Mouse (Mus musculus): ENCODE data around the gene Tdrkh. TPM values are rescaled to one million over a fixed set of nuclear protein-coding genes. Genes with fewer than 3 reads are reported as not detected.
A peak's percentile ranks its signal among the peaks of the same experiment; 100 is the strongest.

Gene Tdrkh
- polyA plus RNA-seq, 1 experiment from 2014 or later, result 12.5 TPM

DNA sequence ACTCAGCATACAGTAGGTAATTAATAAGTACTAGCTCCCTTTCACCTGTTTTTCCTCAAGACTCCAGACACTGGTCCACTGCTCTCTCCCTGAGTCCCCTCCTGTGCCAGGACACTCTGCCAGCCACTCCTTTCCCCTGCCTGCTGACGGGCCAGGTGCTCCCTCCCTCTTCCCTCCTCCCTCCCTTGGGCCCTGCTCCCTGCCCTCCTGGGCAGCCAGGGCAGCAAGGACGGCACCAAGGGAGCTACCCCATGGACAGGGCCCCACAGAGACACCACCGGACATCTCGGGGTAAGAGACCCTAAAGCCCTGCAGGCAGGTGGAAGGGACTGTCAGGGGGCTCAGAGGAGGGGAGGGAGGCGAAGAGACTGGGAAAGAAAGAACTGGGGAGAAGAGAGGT, 40.4 kb upstream of the Tdrkh start, which contains the start of gene Rorc:
Gene Rorc (plus strand): TSS at position 154 of the 400 bp plus-strand sequence.
- H3K9ac ChIP-seq (ENCODE audit: low read length), result peak within 1 kb of the TSS; percentile 58
- no peaks in the 10 kb centered on the region for H3K36me3 ChIP-seq (ENCODE audit: control insufficient read depth, insufficient read depth, low read length)
- H3K4me1 ChIP-seq (replicated peaks; ENCODE audit: control insufficient read depth, insufficient read depth, low read length), result peaks cover 17% of the 10 kb centered on the region; the same call in 1 of the 2 replicates
- WGBS, result 25% methylated on average over 5 of the region's 5 CpGs
- no peaks in the 10 kb centered on the region for H3K27me3 ChIP-seq (ENCODE audit: control insufficient read depth, insufficient read depth, low read depth, low read length)
- peak within 1 kb of the TSS; percentile 55 for H3K4me2 ChIP-seq (ENCODE audit: low read depth, low read length)
- peak; percentile 57 for ATAC-seq (ENCODE audit: low read depth)
- H3K27ac ChIP-seq (ENCODE audit: low read length), result peak within 1 kb of the TSS; percentile 91
- H3K9me3 ChIP-seq (ENCODE audit: control insufficient read depth, low read length), result no peaks in the 10 kb centered on the region
- peak within 1 kb of the TSS; percentile 47 for H3K4me3 ChIP-seq (ENCODE audit: low read length)

DNA sequence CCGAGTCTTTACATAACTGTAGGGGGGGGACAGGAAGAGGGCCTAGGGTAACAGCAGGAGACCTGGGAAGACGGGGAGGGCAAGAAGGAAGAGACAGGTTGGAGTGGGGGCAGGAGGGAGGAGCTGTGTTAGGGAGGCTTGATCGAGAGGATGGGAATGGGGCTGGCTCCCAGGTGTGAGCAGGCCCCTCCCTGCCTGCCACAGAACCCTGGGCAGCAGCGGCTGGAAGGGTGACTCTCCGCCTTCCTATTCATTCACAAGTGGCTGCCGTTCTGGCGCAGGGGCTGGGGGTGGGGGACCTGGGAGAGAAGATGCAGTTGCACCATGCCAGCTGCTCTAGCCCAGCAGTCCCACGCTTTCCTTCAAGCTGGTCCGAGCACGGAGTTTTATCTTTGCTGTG, 40.0 kb upstream of the Tdrkh start:
- H3K27me3 ChIP-seq (ENCODE audit: control insufficient read depth, insufficient read depth, low read depth, low read length), result no peaks in the 10 kb centered on the region
- H3K4me3 ChIP-seq (ENCODE audit: low read length), result peak overlapping the region; percentile 47
- peak overlapping the region; percentile 58 for H3K9ac ChIP-seq (ENCODE audit: low read length)
- no peaks in the 10 kb centered on the region for H3K36me3 ChIP-seq (ENCODE audit: control insufficient read depth, insufficient read depth, low read length)
- no peaks in the 10 kb centered on the region for H3K9me3 ChIP-seq (ENCODE audit: control insufficient read depth, low read length)
- H3K4me1 ChIP-seq (replicated peaks; ENCODE audit: control insufficient read depth, insufficient read depth, low read length), result peaks cover 17% of the 10 kb centered on the region; the same call in 1 of the 2 replicates
- H3K27ac ChIP-seq (ENCODE audit: low read length), result peak overlapping the region; percentile 91
- 5% methylated on average over 10 of the region's 10 CpGs for WGBS
- peak; percentile 82 for ATAC-seq (ENCODE audit: low read depth)
- H3K4me2 ChIP-seq (ENCODE audit: low read depth, low read length), result peak overlapping the region; percentile 55

DNA sequence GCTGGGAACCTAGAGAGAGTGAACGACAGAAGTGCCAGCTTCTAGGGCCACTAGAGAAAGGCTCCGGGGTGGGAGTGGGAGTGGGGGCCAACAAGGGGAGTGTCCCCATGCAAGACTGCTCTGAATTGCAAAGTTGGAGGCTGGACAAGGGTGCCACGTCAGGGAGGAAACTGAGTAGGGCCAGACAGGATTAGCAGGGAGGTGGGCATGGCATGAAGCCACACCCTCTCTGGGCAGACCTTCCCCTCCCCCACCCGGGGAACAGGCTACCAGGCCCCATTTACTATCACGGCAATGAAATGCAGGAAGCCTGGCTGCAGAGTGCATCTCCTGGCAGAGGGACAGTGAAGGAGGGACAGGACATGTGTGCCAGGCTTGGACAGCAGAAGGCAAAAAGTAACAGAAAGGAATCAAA, 39.5 kb upstream of the Tdrkh start:
- Histone ChIP-seq H3K4me3 (ENCODE audit: low read length) (peak overlapping the region; percentile 47), H3K36me3 (ENCODE audit: control insufficient read depth, insufficient read depth, low read length) (no peaks in the 10 kb centered on the region), H3K4me1 (replicated peaks; ENCODE audit: control insufficient read depth, insufficient read depth, low read length) (peaks cover 17% of the 10 kb centered on the region; the same call in 1 of the 2 replicates), H3K4me2 (ENCODE audit: low read depth, low read length) (peak overlapping the region; percentile 55), H3K27ac (ENCODE audit: low read length) (peak overlapping the region; percentile 91), H3K9me3 (ENCODE audit: control insufficient read depth, low read length) (no peaks in the 10 kb centered on the region), H3K27me3 (ENCODE audit: control insufficient read depth, insufficient read depth, low read depth, low read length) (no peaks in the 10 kb centered on the region), H3K9ac (ENCODE audit: low read length) (peak overlapping the region; percentile 38)
- 1% methylated on average over 5 of the region's 5 CpGs for WGBS
- peak; percentile 76 for ATAC-seq (ENCODE audit: low read depth)

DNA sequence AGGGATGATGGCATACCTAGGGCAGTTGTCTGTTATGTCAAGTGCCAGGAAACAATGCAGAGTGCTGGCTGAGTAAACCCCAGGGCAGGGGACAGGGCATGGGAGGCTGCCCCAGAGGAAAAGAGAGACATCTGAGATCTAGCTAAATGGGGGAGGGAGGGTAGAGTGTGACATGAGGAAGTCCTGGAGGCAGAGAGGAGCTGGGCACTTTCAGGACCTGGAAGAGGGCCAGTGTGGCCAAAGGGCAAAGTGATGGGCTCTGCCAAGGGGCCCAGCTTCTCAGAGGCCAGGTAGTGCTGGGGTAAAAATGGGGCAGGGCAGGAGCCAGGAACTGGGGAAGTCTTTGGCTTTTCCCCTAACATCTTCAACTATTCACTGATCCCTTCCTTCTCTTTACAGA, 38.4 kb upstream of the Tdrkh start:
- Histone ChIP-seq H3K9ac (ENCODE audit: low read length) (no peak overlapping the region), H3K4me1 (replicated peaks; ENCODE audit: control insufficient read depth, insufficient read depth, low read length) (peaks cover 17% of the 10 kb centered on the region; the same call in 1 of the 2 replicates), H3K27ac (ENCODE audit: low read length) (no peak overlapping the region), H3K36me3 (ENCODE audit: control insufficient read depth, insufficient read depth, low read length) (no peaks in the 10 kb centered on the region), H3K9me3 (ENCODE audit: control insufficient read depth, low read length) (no peaks in the 10 kb centered on the region), H3K27me3 (ENCODE audit: control insufficient read depth, insufficient read depth, low read depth, low read length) (no peaks in the 10 kb centered on the region), H3K4me3 (ENCODE audit: low read length) (no peak overlapping the region), H3K4me2 (ENCODE audit: low read depth, low read length) (no peak overlapping the region)
- no peak for ATAC-seq (ENCODE audit: low read depth)

DNA sequence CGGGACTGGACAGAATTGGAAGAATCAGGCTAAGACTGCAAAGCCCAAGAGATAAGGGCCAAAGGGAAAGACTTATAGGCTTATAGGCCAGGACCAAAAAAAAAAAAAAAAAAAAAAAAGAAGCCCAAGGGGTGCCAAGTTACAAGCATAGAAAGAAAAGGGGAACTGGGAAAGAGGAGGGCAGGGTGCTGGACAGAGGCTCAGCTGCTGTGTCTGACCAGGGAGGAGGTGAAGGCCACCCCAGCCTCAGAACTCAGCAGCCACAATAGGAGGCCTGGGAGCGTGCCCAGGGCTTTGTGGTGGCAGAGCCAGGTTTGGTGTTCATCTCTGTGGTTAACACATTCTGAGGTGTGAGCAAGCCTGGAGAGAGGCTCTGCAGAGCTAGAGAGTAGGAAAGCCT, 37.9 kb upstream of the Tdrkh start:
- no peak for ATAC-seq (ENCODE audit: low read depth)
- Histone ChIP-seq H3K36me3 (ENCODE audit: control insufficient read depth, insufficient read depth, low read length) (no peaks in the 10 kb centered on the region), H3K4me1 (replicated peaks; ENCODE audit: control insufficient read depth, insufficient read depth, low read length) (peaks cover 17% of the 10 kb centered on the region; the same call in 1 of the 2 replicates), H3K9ac (ENCODE audit: low read length) (no peak overlapping the region), H3K4me3 (ENCODE audit: low read length) (no peak overlapping the region), H3K4me2 (ENCODE audit: low read depth, low read length) (no peak overlapping the region), H3K27ac (ENCODE audit: low read length) (no peak overlapping the region), H3K9me3 (ENCODE audit: control insufficient read depth, low read length) (no peaks in the 10 kb centered on the region), H3K27me3 (ENCODE audit: control insufficient read depth, insufficient read depth, low read depth, low read length) (no peaks in the 10 kb centered on the region)
- 77% methylated on average over 2 of the region's 2 CpGs for WGBS

DNA sequence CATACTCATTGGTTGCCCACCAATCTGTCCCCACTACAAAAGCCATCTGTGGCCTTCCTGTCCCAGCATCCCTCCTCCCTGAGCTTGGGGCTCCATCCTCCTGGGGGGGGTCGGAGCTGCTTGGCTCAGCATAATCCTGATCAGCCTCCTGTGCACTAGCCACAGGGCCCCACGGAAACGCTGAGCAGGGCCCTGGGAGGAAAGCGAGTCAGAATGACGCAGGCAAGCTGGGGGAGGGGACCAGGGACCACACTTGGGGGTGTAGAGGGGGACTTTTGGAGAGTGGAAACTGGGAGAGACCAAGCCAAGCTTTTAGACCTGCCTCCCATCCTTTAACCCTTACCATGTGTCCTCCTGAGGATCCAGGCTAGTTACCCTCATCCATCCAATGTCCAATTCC, 37.2 kb upstream of the Tdrkh start:
- Histone ChIP-seq H3K4me1 (replicated peaks; ENCODE audit: control insufficient read depth, insufficient read depth, low read length) (peaks cover 17% of the 10 kb centered on the region; the same call in 1 of the 2 replicates), H3K9ac (ENCODE audit: low read length) (no peak overlapping the region), H3K4me2 (ENCODE audit: low read depth, low read length) (no peak overlapping the region), H3K36me3 (ENCODE audit: control insufficient read depth, insufficient read depth, low read length) (no peaks in the 10 kb centered on the region), H3K27ac (ENCODE audit: low read length) (no peak overlapping the region), H3K4me3 (ENCODE audit: low read length) (no peak overlapping the region), H3K9me3 (ENCODE audit: control insufficient read depth, low read length) (no peaks in the 10 kb centered on the region), H3K27me3 (ENCODE audit: control insufficient read depth, insufficient read depth, low read depth, low read length) (no peaks in the 10 kb centered on the region)
- 54% methylated on average over 5 of the region's 5 CpGs for WGBS
- ATAC-seq (ENCODE audit: low read depth), result no peak

DNA sequence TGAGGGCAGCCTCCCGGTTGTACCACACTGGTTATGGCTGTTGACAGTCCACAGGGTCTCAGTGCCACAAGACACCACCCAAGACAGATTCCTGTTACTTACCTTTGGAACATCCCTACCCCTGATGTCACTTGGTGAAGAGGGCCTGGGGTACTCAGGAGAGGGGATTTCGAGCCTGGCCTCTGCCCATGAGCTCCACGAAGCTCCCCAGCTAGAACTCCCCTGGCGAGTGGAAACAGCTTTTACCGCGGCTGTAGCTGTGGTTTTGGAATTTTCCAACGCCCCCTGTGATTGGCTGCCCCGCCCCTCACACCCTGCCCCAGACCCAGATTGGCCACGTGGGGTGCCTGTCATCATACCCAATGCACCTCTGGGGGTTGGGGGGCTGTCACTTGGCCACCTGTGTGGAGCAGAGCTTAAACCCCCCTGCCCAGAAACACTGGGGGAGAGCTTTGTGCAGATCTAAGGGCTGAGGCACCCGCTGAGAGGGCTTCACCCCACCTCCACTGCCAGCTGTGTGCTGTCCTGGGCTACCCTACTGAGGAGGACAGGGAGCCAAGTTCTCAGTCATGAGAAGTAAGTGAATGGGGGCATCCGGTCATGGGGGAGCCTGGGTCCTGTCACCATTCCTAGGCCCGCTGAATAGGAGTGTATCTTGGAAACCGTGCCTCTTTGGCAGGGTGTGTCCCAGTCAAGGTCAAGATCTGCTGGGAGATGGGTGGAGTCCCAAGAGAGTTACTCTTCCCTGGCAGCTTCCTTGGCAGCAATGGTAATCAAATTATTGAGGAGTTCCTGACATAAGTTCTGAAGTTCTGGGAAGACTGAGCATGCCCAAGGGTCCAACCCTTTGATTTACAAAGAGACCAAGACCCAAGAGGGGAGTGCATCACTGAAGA, 35.8 kb upstream of the Tdrkh start:
- H3K27me3 ChIP-seq (ENCODE audit: control insufficient read depth, insufficient read depth, low read depth, low read length), result no peaks in the 10 kb centered on the region
- no peaks in the 10 kb centered on the region for H3K36me3 ChIP-seq (ENCODE audit: control insufficient read depth, insufficient read depth, low read length)
- no peak overlapping the region for H3K9ac ChIP-seq (ENCODE audit: low read length)
- H3K4me2 ChIP-seq (ENCODE audit: low read depth, low read length), result no peak overlapping the region
- no peak overlapping the region for H3K4me3 ChIP-seq (ENCODE audit: low read length)
- H3K9me3 ChIP-seq (ENCODE audit: control insufficient read depth, low read length), result no peaks in the 10 kb centered on the region
- H3K27ac ChIP-seq (ENCODE audit: low read length), result no peak overlapping the region
- 16% methylated on average over 13 of the region's 13 CpGs for WGBS
- peaks cover 11% of the 10 kb centered on the region; the same call in 1 of the 2 replicates for H3K4me1 ChIP-seq (replicated peaks; ENCODE audit: control insufficient read depth, insufficient read depth, low read length)
- ATAC-seq (ENCODE audit: low read depth), result no peak

DNA sequence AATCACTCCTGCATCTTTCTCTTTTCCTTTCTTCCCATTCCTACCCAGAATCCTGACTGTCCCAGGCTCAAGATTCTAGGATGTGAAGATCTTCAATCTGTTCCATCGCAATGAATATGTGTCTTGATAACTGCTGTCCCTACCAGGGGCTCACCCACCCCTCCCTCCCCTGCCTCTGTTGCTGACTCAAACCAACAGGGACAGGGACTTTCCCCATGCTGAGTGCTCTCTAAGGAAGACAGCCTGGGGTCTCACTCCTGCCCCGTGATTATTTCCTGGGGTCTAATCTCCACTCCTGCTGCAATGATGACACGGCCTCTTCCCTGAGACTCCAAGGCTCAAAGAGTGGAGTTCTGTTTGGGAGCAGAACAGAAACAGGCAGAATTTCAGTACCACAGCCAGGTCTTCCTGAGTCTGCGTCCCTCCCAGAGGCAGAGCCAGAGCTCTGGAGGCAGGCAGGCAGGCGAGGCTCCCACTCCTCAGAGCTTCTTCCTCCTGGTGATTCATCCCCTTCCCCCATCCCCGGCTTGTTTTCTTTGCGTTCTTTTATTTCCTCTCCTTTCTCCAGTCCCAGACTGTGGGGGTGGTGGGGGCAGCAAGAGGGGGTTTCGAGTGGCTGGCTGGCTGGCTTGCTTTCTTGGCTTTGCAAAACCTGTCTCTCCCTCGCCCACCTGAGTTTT, 33.1 kb upstream of the Tdrkh start:
- WGBS, result 20% methylated on average over 9 of the region's 9 CpGs
- H3K4me3 ChIP-seq (ENCODE audit: low read length), result no peak overlapping the region
- no peaks in the 10 kb centered on the region for H3K9me3 ChIP-seq (ENCODE audit: control insufficient read depth, low read length)
- H3K9ac ChIP-seq (ENCODE audit: low read length), result no peak overlapping the region
- ATAC-seq (ENCODE audit: low read depth), result no peak
- H3K36me3 ChIP-seq (ENCODE audit: control insufficient read depth, insufficient read depth, low read length), result no peaks in the 10 kb centered on the region
- H3K4me1 ChIP-seq (replicated peaks; ENCODE audit: control insufficient read depth, insufficient read depth, low read length), result no peaks in the 10 kb centered on the region
- no peak overlapping the region for H3K27ac ChIP-seq (ENCODE audit: low read length)
- no peaks in the 10 kb centered on the region for H3K27me3 ChIP-seq (ENCODE audit: control insufficient read depth, insufficient read depth, low read depth, low read length)
- no peak overlapping the region for H3K4me2 ChIP-seq (ENCODE audit: low read depth, low read length)

DNA sequence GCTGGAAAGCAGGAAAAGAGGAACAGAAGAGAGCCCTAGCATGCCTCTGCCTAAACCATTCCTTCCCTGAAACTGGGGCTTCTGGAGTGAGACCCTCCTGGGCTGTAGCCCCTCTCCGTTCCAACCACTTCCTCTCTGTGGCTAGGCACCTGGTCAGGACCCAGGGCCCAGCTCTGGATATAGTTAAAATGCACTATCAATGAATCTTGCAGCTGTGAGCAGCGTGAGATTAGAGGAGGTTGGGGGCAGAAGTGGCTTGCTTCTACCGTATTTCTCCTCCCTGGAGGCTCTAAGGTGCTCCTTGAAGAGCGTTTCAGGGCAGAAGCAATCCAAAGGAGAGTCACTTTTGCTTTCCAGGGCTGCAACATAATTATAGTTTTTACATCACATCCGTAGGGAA, 30.8 kb upstream of the Tdrkh start:
- H3K9me3 ChIP-seq (ENCODE audit: control insufficient read depth, low read length), result no peaks in the 10 kb centered on the region
- H3K9ac ChIP-seq (ENCODE audit: low read length), result no peak overlapping the region
- H3K4me1 ChIP-seq (replicated peaks; ENCODE audit: control insufficient read depth, insufficient read depth, low read length), result no peaks in the 10 kb centered on the region
- H3K4me3 ChIP-seq (ENCODE audit: low read length), result no peak overlapping the region
- no peak overlapping the region for H3K4me2 ChIP-seq (ENCODE audit: low read depth, low read length)
- no peaks in the 10 kb centered on the region for H3K27me3 ChIP-seq (ENCODE audit: control insufficient read depth, insufficient read depth, low read depth, low read length)
- no peak overlapping the region for H3K27ac ChIP-seq (ENCODE audit: low read length)
- H3K36me3 ChIP-seq (ENCODE audit: control insufficient read depth, insufficient read depth, low read length), result no peaks in the 10 kb centered on the region
- no peak for ATAC-seq (ENCODE audit: low read depth)
- WGBS, result 60% methylated on average over 5 of the region's 5 CpGs
